Mouse (Mus musculus): ENCODE results near the gene Tdrd9. TPM values are rescaled to one million over a fixed set of nuclear protein-coding genes. Genes with fewer than 3 reads are reported as not detected.

Tdrd9 gene
- polyA plus RNA-seq, 1 experiment from 2014 or later: 0.17 TPM

DNA sequence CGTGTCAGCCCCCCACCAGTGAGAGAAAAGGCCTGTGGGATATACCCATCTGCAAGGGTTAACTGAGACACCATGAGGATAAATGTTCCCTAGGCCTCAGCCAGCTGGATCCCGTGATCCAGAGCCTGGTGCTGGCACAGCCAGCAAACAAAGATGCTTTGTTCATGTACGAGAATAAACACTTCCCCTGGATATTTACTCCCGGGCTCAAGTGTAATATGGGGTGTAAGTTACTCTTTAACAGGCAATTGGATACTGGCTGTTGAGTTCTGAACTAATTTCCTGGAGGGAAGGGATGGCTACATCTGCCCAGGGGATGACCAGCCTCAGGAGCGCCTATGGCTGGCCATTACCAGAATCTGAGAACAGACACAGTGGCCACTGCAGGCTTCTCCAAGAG lies 19.7 kb upstream of the Tdrd9 start:
- Histone ChIP-seq H3K4me3 (ENCODE audit: low read depth, low read length) (no peak overlapping the region), H3K9me3 (ENCODE audit: control insufficient read depth, low read length) (no peaks in the 10 kb centered on the region), H3K27me3 (ENCODE audit: control insufficient read depth, insufficient read depth, low read length) (no peaks in the 10 kb centered on the region), H3K4me2 (ENCODE audit: low read depth, low read length) (no peak overlapping the region), H3K4me1 (ENCODE audit: control insufficient read depth, insufficient read depth, low read length) (no peaks in the 10 kb centered on the region), H3K9ac (replicated peaks; ENCODE audit: low read depth, low read length) (no peak overlapping the region), H3K36me3 (ENCODE audit: control insufficient read depth, insufficient read depth, low read length) (no peaks in the 10 kb centered on the region), H3K27ac (ENCODE audit: low read depth, low read length) (no peak overlapping the region)
- ATAC-seq (ENCODE audit: low read depth): no peak
- WGBS: 45% methylated on average over 5 of the region's 5 CpGs

- Histone ChIP-seq H3K9ac (replicated peaks; ENCODE audit: low read depth, low read length) (no peak overlapping the region), H3K4me2 (ENCODE audit: low read depth, low read length) (no peak overlapping the region), H3K4me1 (ENCODE audit: control insufficient read depth, insufficient read depth, low read length) (no peaks in the 10 kb centered on the region), H3K36me3 (ENCODE audit: control insufficient read depth, insufficient read depth, low read length) (peaks cover 20% of the 10 kb centered on the region), H3K27ac (ENCODE audit: low read depth, low read length) (no peak overlapping the region), H3K4me3 (ENCODE audit: low read depth, low read length) (no peak overlapping the region), H3K27me3 (ENCODE audit: control insufficient read depth, insufficient read depth, low read length) (no peaks in the 10 kb centered on the region), H3K9me3 (ENCODE audit: control insufficient read depth, low read length) (no peaks in the 10 kb centered on the region)
- ATAC-seq (ENCODE audit: low read depth): no peak
- WGBS: 82% methylated on average over 5 of the region's 5 CpGs
Observed at GRCm38 (mm10) chr12:111956173-111956572, 15.2 kb upstream of the Tdrd9 start.

DNA sequence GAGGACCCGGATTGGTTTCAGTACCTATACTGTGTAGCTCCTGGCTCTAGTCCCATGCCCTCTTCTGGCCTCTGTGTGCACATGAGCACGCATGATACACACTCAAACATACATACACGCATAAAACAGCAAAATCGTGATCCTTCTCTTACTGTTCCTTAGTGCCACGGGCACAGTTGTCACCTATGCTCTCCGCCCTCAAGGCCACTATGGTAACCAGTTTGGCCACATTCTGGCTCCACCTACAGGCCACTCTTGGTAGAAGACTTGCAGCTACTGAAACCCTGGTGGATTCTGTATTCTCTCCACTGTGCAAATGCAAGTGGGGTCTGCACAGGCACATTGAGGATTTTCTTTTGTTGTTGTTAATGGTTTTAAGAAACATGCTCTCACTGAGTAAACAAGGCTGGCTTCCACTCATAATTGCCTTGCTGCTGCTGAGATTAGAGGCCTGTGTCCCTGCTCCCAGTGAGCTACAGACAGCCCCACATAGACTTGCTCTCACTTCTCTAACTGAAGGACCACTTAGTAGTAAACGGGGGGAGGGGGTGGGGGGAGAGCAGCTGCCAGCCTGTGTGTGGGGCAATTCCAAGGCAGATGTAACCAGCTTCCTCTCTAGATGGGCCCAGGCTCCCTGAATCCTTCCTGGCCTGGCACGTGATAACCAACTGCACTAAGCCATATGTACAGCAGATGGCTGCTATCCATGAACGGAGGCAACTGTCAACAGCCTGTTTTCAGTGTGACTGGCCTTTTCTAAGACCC lies 13.1 kb upstream of the Tdrd9 start:
- H3K27ac ChIP-seq (ENCODE audit: low read depth, low read length): no peak overlapping the region
- no peaks in the 10 kb centered on the region for H3K9me3 ChIP-seq (ENCODE audit: control insufficient read depth, low read length)
- 44% methylated on average over 9 of the region's 9 CpGs for WGBS
- peaks cover 27% of the 10 kb centered on the region for H3K36me3 ChIP-seq (ENCODE audit: control insufficient read depth, insufficient read depth, low read length)
- H3K27me3 ChIP-seq (ENCODE audit: control insufficient read depth, insufficient read depth, low read length): no peaks in the 10 kb centered on the region
- H3K9ac ChIP-seq (replicated peaks; ENCODE audit: low read depth, low read length): no peak overlapping the region
- no peak overlapping the region for H3K4me2 ChIP-seq (ENCODE audit: low read depth, low read length)
- no peak overlapping the region for H3K4me3 ChIP-seq (ENCODE audit: low read depth, low read length)
- no peaks in the 10 kb centered on the region for H3K4me1 ChIP-seq (ENCODE audit: control insufficient read depth, insufficient read depth, low read length)
- 0 out of 2 replicates have a peak, but pooled peaks have one; percentile 60 for ATAC-seq (ENCODE audit: low read depth)

DNA sequence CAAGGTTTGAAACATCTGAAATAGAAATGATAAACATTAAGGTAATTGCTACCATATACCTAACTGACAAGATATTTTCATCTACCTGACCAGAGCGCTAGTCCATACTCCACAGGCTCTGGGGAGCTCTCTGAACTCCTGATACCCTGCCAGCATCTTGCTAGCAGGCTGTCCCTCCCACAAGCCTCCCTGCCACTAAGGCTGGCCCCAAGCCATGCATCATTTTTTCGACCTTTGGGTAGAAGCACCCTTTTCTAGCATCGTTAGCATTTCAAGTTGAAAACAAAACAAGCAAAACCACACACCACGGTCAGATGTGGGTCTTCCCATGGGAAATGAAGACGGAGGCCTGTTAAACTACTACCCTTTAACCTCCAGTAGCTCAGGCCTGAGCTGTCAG lies 8.0 kb upstream of the Tdrd9 start:
- Histone ChIP-seq H3K9me3 (ENCODE audit: control insufficient read depth, low read length) (no peaks in the 10 kb centered on the region), H3K4me3 (ENCODE audit: low read depth, low read length) (no peak overlapping the region), H3K4me1 (ENCODE audit: control insufficient read depth, insufficient read depth, low read length) (peaks cover 12% of the 10 kb centered on the region), H3K27me3 (ENCODE audit: control insufficient read depth, insufficient read depth, low read length) (no peaks in the 10 kb centered on the region), H3K9ac (replicated peaks; ENCODE audit: low read depth, low read length) (no peak overlapping the region), H3K4me2 (ENCODE audit: low read depth, low read length) (no peak overlapping the region), H3K27ac (ENCODE audit: low read depth, low read length) (no peak overlapping the region), H3K36me3 (ENCODE audit: control insufficient read depth, insufficient read depth, low read length) (peaks cover 27% of the 10 kb centered on the region)
- WGBS: 89% methylated on average over 5 of the region's 5 CpGs
- no peak for ATAC-seq (ENCODE audit: low read depth)

DNA sequence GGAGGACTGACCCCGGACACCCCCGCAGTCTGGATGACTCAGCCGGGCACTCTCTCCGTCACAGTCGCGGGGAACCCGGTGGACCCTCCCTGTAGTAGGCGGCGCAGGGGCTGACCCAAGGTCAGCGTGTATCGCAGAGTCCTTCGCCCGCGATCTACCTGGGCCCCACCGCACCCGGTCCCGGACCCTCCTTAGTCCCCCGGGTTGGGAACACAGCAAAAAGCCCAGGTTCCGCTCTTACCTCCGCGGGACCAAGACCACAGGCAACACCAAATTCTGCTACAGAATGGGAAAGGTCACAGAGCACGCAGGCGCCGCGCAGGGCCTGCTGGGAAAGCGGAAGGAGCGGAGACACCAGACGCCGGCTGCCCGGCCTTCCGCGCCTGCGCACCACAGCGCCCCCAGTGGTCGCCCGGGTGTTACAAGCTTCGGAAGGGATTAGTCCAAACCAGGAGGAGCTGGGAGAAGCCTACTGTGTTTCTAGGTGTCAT lies 4.6 kb upstream of the Tdrd9 start, which contains the start of gene Atp5mpl:
TSS of gene Atp5mpl (minus strand) at position 295 of the 491 bp plus-strand sequence.
- WGBS: 0% methylated on average over 37 of the region's 37 CpGs
- Histone ChIP-seq H3K4me3 (ENCODE audit: low read depth, low read length) (peak within 1 kb of the TSS; percentile 65), H3K36me3 (ENCODE audit: control insufficient read depth, insufficient read depth, low read length) (peaks cover 2% of the 10 kb centered on the region), H3K9ac (replicated peaks; ENCODE audit: low read depth, low read length) (peak within 1 kb of the TSS; percentile 65), H3K4me1 (ENCODE audit: control insufficient read depth, insufficient read depth, low read length) (peaks cover 12% of the 10 kb centered on the region), H3K4me2 (ENCODE audit: low read depth, low read length) (peak within 1 kb of the TSS; percentile 74), H3K27me3 (ENCODE audit: control insufficient read depth, insufficient read depth, low read length) (no peaks in the 10 kb centered on the region), H3K9me3 (ENCODE audit: control insufficient read depth, low read length) (no peaks in the 10 kb centered on the region), H3K27ac (ENCODE audit: low read depth, low read length) (no peak within 1 kb of the TSS)
- peak; percentile 93 for ATAC-seq (ENCODE audit: low read depth)

GRCm38 (mm10) chr12:111970085-111970484 lies 1.3 kb upstream of the Tdrd9 start:
- 91% methylated on average over 4 of the region's 4 CpGs for WGBS
- peaks cover 12% of the 10 kb centered on the region for H3K4me1 ChIP-seq (ENCODE audit: control insufficient read depth, insufficient read depth, low read length)
- H3K27ac ChIP-seq (ENCODE audit: low read depth, low read length): no peak overlapping the region
- H3K9me3 ChIP-seq (ENCODE audit: control insufficient read depth, low read length): no peaks in the 10 kb centered on the region
- no peak overlapping the region for H3K9ac ChIP-seq (replicated peaks; ENCODE audit: low read depth, low read length)
- ATAC-seq (ENCODE audit: low read depth): no peak
- H3K4me2 ChIP-seq (ENCODE audit: low read depth, low read length): no peak overlapping the region
- no peak overlapping the region for H3K4me3 ChIP-seq (ENCODE audit: low read depth, low read length)
- H3K27me3 ChIP-seq (ENCODE audit: control insufficient read depth, insufficient read depth, low read length): no peaks in the 10 kb centered on the region
- H3K36me3 ChIP-seq (ENCODE audit: control insufficient read depth, insufficient read depth, low read length): no peaks in the 10 kb centered on the region

GRCm38 (mm10) chr12:111972504-111972903 lies 1.1 kb downstream of the Tdrd9 start:
- no peaks in the 10 kb centered on the region for H3K9me3 ChIP-seq (ENCODE audit: control insufficient read depth, low read length)
- no peaks in the 10 kb centered on the region for H3K27me3 ChIP-seq (ENCODE audit: control insufficient read depth, insufficient read depth, low read length)
- H3K4me1 ChIP-seq (ENCODE audit: control insufficient read depth, insufficient read depth, low read length): no peaks in the 10 kb centered on the region
- H3K4me2 ChIP-seq (ENCODE audit: low read depth, low read length): no peak overlapping the region
- 91% methylated on average over 10 of the region's 10 CpGs for WGBS
- no peak overlapping the region for H3K4me3 ChIP-seq (ENCODE audit: low read depth, low read length)
- no peaks in the 10 kb centered on the region for H3K36me3 ChIP-seq (ENCODE audit: control insufficient read depth, insufficient read depth, low read length)
- H3K27ac ChIP-seq (ENCODE audit: low read depth, low read length): no peak overlapping the region
- ATAC-seq (ENCODE audit: low read depth): no peak
- no peak overlapping the region for H3K9ac ChIP-seq (replicated peaks; ENCODE audit: low read depth, low read length)

- no peak overlapping the region for H3K4me2 ChIP-seq (ENCODE audit: low read depth, low read length)
- H3K4me1 ChIP-seq (ENCODE audit: control insufficient read depth, insufficient read depth, low read length): no peaks in the 10 kb centered on the region
- H3K9ac ChIP-seq (replicated peaks; ENCODE audit: low read depth, low read length): no peak overlapping the region
- no peak for ATAC-seq (ENCODE audit: low read depth)
- no peak overlapping the region for H3K4me3 ChIP-seq (ENCODE audit: low read depth, low read length)
- no peaks in the 10 kb centered on the region for H3K9me3 ChIP-seq (ENCODE audit: control insufficient read depth, low read length)
- H3K27me3 ChIP-seq (ENCODE audit: control insufficient read depth, insufficient read depth, low read length): no peaks in the 10 kb centered on the region
- 83% methylated on average over 6 of the region's 6 CpGs for WGBS
- H3K27ac ChIP-seq (ENCODE audit: low read depth, low read length): no peak overlapping the region
- no peaks in the 10 kb centered on the region for H3K36me3 ChIP-seq (ENCODE audit: control insufficient read depth, insufficient read depth, low read length)
Observed at GRCm38 (mm10) chr12:111974578-111974977, 3.2 kb downstream of the Tdrd9 start.

DNA sequence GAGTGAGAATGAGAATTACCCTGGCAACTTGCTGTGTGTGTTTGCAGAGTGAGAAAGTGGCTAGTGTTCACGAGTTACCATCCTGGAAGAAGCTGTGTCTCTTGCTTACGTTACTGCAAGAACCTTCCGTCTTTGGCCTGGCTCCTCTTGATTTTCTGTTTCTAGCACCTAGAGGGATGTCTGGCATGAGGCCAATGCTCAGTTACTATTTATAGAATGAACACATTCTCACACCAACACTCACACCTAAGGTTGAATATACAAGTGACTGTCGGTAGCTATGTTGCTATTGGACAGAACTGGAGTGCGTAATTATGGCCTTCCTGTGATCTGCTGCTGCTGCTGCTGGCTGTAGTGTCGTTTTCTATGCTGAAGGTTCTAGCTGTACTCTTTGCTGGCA lies 5.8 kb downstream of the Tdrd9 start:
- no peak overlapping the region for H3K27ac ChIP-seq (ENCODE audit: low read depth, low read length)
- H3K4me1 ChIP-seq (ENCODE audit: control insufficient read depth, insufficient read depth, low read length): no peaks in the 10 kb centered on the region
- no peak overlapping the region for H3K9ac ChIP-seq (replicated peaks; ENCODE audit: low read depth, low read length)
- H3K27me3 ChIP-seq (ENCODE audit: control insufficient read depth, insufficient read depth, low read length): no peaks in the 10 kb centered on the region
- H3K36me3 ChIP-seq (ENCODE audit: control insufficient read depth, insufficient read depth, low read length): no peaks in the 10 kb centered on the region
- no peak overlapping the region for H3K4me3 ChIP-seq (ENCODE audit: low read depth, low read length)
- no peak for ATAC-seq (ENCODE audit: low read depth)
- WGBS: 58% methylated on average over 6 of the region's 6 CpGs
- H3K9me3 ChIP-seq (ENCODE audit: control insufficient read depth, low read length): no peaks in the 10 kb centered on the region
- H3K4me2 ChIP-seq (ENCODE audit: low read depth, low read length): no peak overlapping the region
